Mouse (Mus musculus) CH12.LX (cell line): Measurements from ENCODE around the gene Gm45717. TPM values are rescaled to one million over a fixed set of nuclear protein-coding genes. Genes with fewer than 3 reads are reported as not detected.

Experiments
- DNase-seq: peaks from one replicate; pipeline ENCODE4 v3.0.0-alpha.2; 2013; ENCODE audit errors: extremely low read depth
- H3K27ac ChIP-seq: 2 replicates; pipeline ENCODE4 v1.5.1; 2012; ENCODE audit warnings: low read depth, mild to moderate bottlenecking, control low read depth, moderate library complexity; ENCODE audit not compliant: insufficient read depth
- H3K27me3 ChIP-seq: replicated peaks from 2 replicates; pipeline ENCODE3; 2012; ENCODE audit warnings: inconsistent platforms
- H3K36me3 ChIP-seq, 2 experiments: replicated peaks in 1 of 2; 2 replicates each; pipeline versions ENCODE3 to v1.6.1; 2012; ENCODE audit warnings: inconsistent platforms in 1 of 2, low read length in 1 of 2, mild to moderate bottlenecking in 1 of 2, mixed read lengths in 1 of 2, moderate library complexity in 1 of 2; ENCODE audit not compliant: control insufficient read depth in 1 of 2, insufficient read depth in 1 of 2
- H3K4me1 ChIP-seq, 2 experiments: 2 replicates each; pipeline ENCODE4 v1.6.1; 2012; ENCODE audit warnings: inconsistent platforms in 1 of 2, moderate library complexity in 1 of 2; ENCODE audit not compliant: insufficient read depth in 2 of 2, control insufficient read depth in 1 of 2
- H3K4me2 ChIP-seq: 2 replicates; pipeline ENCODE4 v1.6.1; 2012; ENCODE audit warnings: low read depth, mild to moderate bottlenecking, control low read depth; ENCODE audit not compliant: poor library complexity, insufficient read depth, severe bottlenecking
- H3K4me3 ChIP-seq, 3 experiments: fragments of 150-350 bp in 1 of 3; sonication (generic) in 1 of 3; replicated peaks in 1 of 3; 2 replicates each; pipeline versions ENCODE3 to v1.5.1; 2011 to 2012; ENCODE audit warnings: low read depth in 2 of 3, low read length in 2 of 3, mild to moderate bottlenecking in 2 of 3, moderate library complexity in 2 of 3, control low read depth in 1 of 3, improper control_type of control experiment in 1 of 3, inconsistent platforms in 1 of 3, mixed read lengths in 1 of 3; ENCODE audit not compliant: poor library complexity in 1 of 3
- H3K79me2 ChIP-seq: replicated peaks from 2 replicates; pipeline ENCODE4 v1.6.1; 2012; ENCODE audit warnings: mild to moderate bottlenecking, moderate library complexity; ENCODE audit not compliant: control insufficient read depth, poor library complexity, insufficient read depth, severe bottlenecking; ENCODE audit errors: extremely low read depth
- H3K9ac ChIP-seq: 2 replicates; pipeline ENCODE4 v1.6.1; 2012; ENCODE audit warnings: low read depth, mild to moderate bottlenecking, control low read depth, moderate library complexity; ENCODE audit not compliant: insufficient read depth
- H3K9me3 ChIP-seq: replicated peaks from 2 replicates; pipeline ENCODE3; 2012; ENCODE audit warnings: low read length, inconsistent platforms, mixed read lengths
- BHLHE40 ChIP-seq: IDR thresholded peaks from 2 replicates; pipeline ENCODE4 v1.6.1; 2011; ENCODE audit warnings: mild to moderate bottlenecking, low read depth, low read length, improper control_type of control experiment
- CHD1 ChIP-seq: IDR thresholded peaks from 2 replicates; pipeline ENCODE4 v1.6.1; 2012; ENCODE audit warnings: low read depth, low read length, improper control_type of control experiment, inconsistent platforms
- CHD2 ChIP-seq: IDR thresholded peaks from 2 replicates; pipeline ENCODE4 v1.6.1; 2011; ENCODE audit warnings: low read length, improper control_type of control experiment
- ELF1 ChIP-seq: IDR thresholded peaks from 2 replicates; pipeline ENCODE4 v1.6.1; 2014; ENCODE audit warnings: low read depth, mild to moderate bottlenecking, inconsistent platforms, low read length, improper control_type of control experiment
- EP300 ChIP-seq: IDR thresholded peaks from 2 replicates; pipeline ENCODE4 v1.6.1; 2011; ENCODE audit warnings: low read length, improper control_type of control experiment
- IRF4 ChIP-seq: IDR thresholded peaks from 2 replicates; pipeline ENCODE4 v1.6.1; 2014; ENCODE audit warnings: low read depth, mild to moderate bottlenecking, inconsistent platforms, low read length, improper control_type of control experiment
- JUN ChIP-seq: IDR thresholded peaks from 2 replicates; pipeline ENCODE4 v1.6.1; 2011; ENCODE audit warnings: low read depth, mild to moderate bottlenecking, low read length, improper control_type of control experiment, moderate library complexity; ENCODE audit not compliant: insufficient read depth
- MAFK ChIP-seq: IDR thresholded peaks from 2 replicates; pipeline ENCODE4 v1.6.1; 2011; ENCODE audit warnings: low read length, improper control_type of control experiment; ENCODE audit not compliant: insufficient replicate concordance
- MAX ChIP-seq: IDR thresholded peaks from 2 replicates; pipeline ENCODE4 v1.6.1; 2011; ENCODE audit warnings: low read length, improper control_type of control experiment
- MAZ ChIP-seq: IDR thresholded peaks from 2 replicates; pipeline ENCODE4 v1.6.1; 2012; ENCODE audit warnings: low read depth, mild to moderate bottlenecking, inconsistent platforms, low read length, improper control_type of control experiment, moderate library complexity
- MEF2A ChIP-seq: IDR thresholded peaks from 2 replicates; pipeline ENCODE4 v1.6.1; 2014; ENCODE audit warnings: low read depth, mild to moderate bottlenecking, inconsistent platforms, low read length, improper control_type of control experiment, borderline replicate concordance
- MXI1 ChIP-seq: IDR thresholded peaks from 2 replicates; pipeline ENCODE4 v1.6.1; 2011; ENCODE audit warnings: mild to moderate bottlenecking, low read depth, low read length, improper control_type of control experiment
- NELFE ChIP-seq: IDR thresholded peaks from 2 replicates; pipeline ENCODE4 v1.6.1; 2011; ENCODE audit warnings: low read depth, low read length, improper control_type of control experiment
- NRF1 ChIP-seq: IDR thresholded peaks from 2 replicates; pipeline ENCODE4 v1.6.1; 2014; ENCODE audit warnings: low read depth, mild to moderate bottlenecking, inconsistent platforms, low read length, improper control_type of control experiment, moderate library complexity
- PAX5 ChIP-seq: IDR thresholded peaks from 2 replicates; pipeline ENCODE4 v1.6.1; 2012; ENCODE audit warnings: low read length, inconsistent platforms, mixed read lengths
- POLR2A ChIP-seq: IDR thresholded peaks from 2 replicates; pipeline ENCODE4 v1.6.1; 2011; ENCODE audit warnings: low read depth, mild to moderate bottlenecking, improper control_type of control experiment, low read length
- RCOR1 ChIP-seq: conservative IDR thresholded peaks from 2 replicates; pipeline ENCODE4 v1.6.1; 2012; ENCODE audit warnings: low read depth, mild to moderate bottlenecking, inconsistent platforms, low read length, improper control_type of control experiment
- SIN3A ChIP-seq: IDR thresholded peaks from 2 replicates; pipeline ENCODE4 v1.6.1; 2012; ENCODE audit warnings: low read length, improper control_type of control experiment, inconsistent platforms
- SMC3 ChIP-seq: IDR thresholded peaks from 2 replicates; pipeline ENCODE4 v1.6.1; 2011; ENCODE audit warnings: low read depth, low read length, improper control_type of control experiment
- TBP ChIP-seq: conservative IDR thresholded peaks from 2 replicates; pipeline ENCODE4 v1.6.1; 2011; ENCODE audit warnings: low read depth, low read length, improper control_type of control experiment
- TCF12 ChIP-seq: IDR thresholded peaks from 2 replicates; pipeline ENCODE4 v1.6.1; 2014; ENCODE audit warnings: low read depth, mild to moderate bottlenecking, inconsistent platforms, low read length, improper control_type of control experiment
- UBTF ChIP-seq: IDR thresholded peaks from 2 replicates; pipeline ENCODE4 v1.6.1; 2012; ENCODE audit warnings: low read depth, mild to moderate bottlenecking, inconsistent platforms, low read length, improper control_type of control experiment, moderate library complexity
- USF1 ChIP-seq: IDR thresholded peaks from 2 replicates; pipeline ENCODE4 v1.6.1; 2014; ENCODE audit warnings: low read depth, mild to moderate bottlenecking, inconsistent platforms, low read length, improper control_type of control experiment
- USF2 ChIP-seq: conservative IDR thresholded peaks from 2 replicates; pipeline ENCODE4 v1.6.1; 2011; ENCODE audit warnings: low read depth, low read length, improper control_type of control experiment
- ZC3H11A ChIP-seq: IDR thresholded peaks from 2 replicates; pipeline ENCODE4 v1.6.1; 2012; ENCODE audit warnings: low read depth, mild to moderate bottlenecking, inconsistent platforms, low read length, improper control_type of control experiment
- ZNF384 ChIP-seq: IDR thresholded peaks from 2 replicates; pipeline ENCODE4 v1.6.1; 2012; ENCODE audit warnings: low read depth, low read length, improper control_type of control experiment, inconsistent platforms
- dilution Hi-C: fragments of 300-500 bp; cut with MboI; formaldehyde crosslinking; loops from 2 replicates; pipeline ENCODE4 v1.14.3; 2020; ENCODE audit warnings: low sequenced_read_pairs; ENCODE audit not compliant: extremely low pct_unique_long_range_greater_than_20kb, extremely low pct_ligation_motif_present
- in situ Hi-C: fragments of 300-500 bp; cut with MboI; formaldehyde crosslinking; loops from 3 replicates; pipeline ENCODE4 v1.14.3; 2019; ENCODE audit warnings: low sequenced_read_pairs, low pct_ligation_motif_present, low pct_unique_long_range_greater_than_20kb, mixed read lengths
- polyA plus RNA-seq: library from polyadenylated mRNA; unstranded; fragments of >175 nt; gene quantifications from 2 replicates; pipeline ENCODE4 v1.2.1, GENCODE M21; 2012; ENCODE audit warnings: low read depth; ENCODE audit not compliant: insufficient read length
- total RNA-seq, 2 experiments: library from RNA; depleted of rRNA; stranded (reverse); fragments of 300-350 nt in 1 of 2; fragments of >200 nt in 1 of 2; gene quantifications; 2 replicates each; pipeline ENCODE4 v1.2.3; 2012 to 2014

The Gm45717 gene
- total and polyA plus RNA-seq, 3 experiments: not detected

- in situ Hi-C loops: loop anchor here (25.0 kb wide), 1 partner anchor 375 kb away; no protein-coding TSS in a partner anchor
- peak; percentile 86 for DNase-seq
- peaks cover 7% of the 10 kb centered on the region for H3K9me3 ChIP-seq
- peaks cover 29 to 44% of the 10 kb centered on the region in 2 experiments for H3K4me1 ChIP-seq
- H3K9ac ChIP-seq: peak overlapping the region; percentile 60
- peak overlapping the region; percentile 82 for H3K4me2 ChIP-seq
- H3K4me3 ChIP-seq: peak overlapping the region; percentile 6 to 47 (median 36)
- no peaks in the 10 kb centered on the region for H3K36me3 ChIP-seq
- H3K79me2 ChIP-seq: no peaks in the 10 kb centered on the region
- TF ChIP-seq POLR2A: 0 out of 2 replicates have a peak, but pooled peaks have one; percentile 25
- TF ChIP-seq SIN3A: peak; percentile 59; the same call in 1 of the 2 replicates
- peak; percentile 98 for TF ChIP-seq CHD1
- no peak for TF ChIP-seq PAX5
- no peak for TF ChIP-seq USF2
- peak; percentile 84 for TF ChIP-seq BHLHE40
- peak; percentile 88 for TF ChIP-seq EP300
- TF ChIP-seq IRF4: peak; percentile 90
- peak; percentile 65 for TF ChIP-seq CHD2
- TF ChIP-seq MAFK: peak; percentile 55; the same call in 1 of the 2 replicates
- no peak for TF ChIP-seq ELF1
- no peak for TF ChIP-seq ZC3H11A
- TF ChIP-seq UBTF: no peak
- peak; percentile 74 for TF ChIP-seq ZNF384
- 0 out of 2 replicates have a peak, but pooled peaks have one; percentile 21 for TF ChIP-seq MAZ
- peak; percentile 66; the same call in 1 of the 2 replicates for TF ChIP-seq MXI1
- TF ChIP-seq SMC3: peak; percentile 5; the same call in 1 of the 2 replicates
- no peak for TF ChIP-seq USF1
- peak; percentile 46; the same call in 1 of the 2 replicates for TF ChIP-seq JUN
- peak; percentile 48; the same call in 1 of the 2 replicates for TF ChIP-seq NRF1
- TF ChIP-seq TBP: 0 out of 2 replicates have a peak, but pooled peaks have one; percentile 57
- TF ChIP-seq NELFE: no peak
- TF ChIP-seq TCF12: peak; percentile 92
- TF ChIP-seq RCOR1: peak; percentile 66; the same call in 1 of the 2 replicates
- TF ChIP-seq MAX: peak; percentile 50; the same call in 1 of the 2 replicates
- peak; percentile 88 for TF ChIP-seq MEF2A
- TF ChIP-seq, all 38 proteins: peak for 19
- H3K27ac ChIP-seq: peak overlapping the region; percentile 37
- dilution Hi-C loops: no loop called here
- no peaks in the 10 kb centered on the region for H3K27me3 ChIP-seq
Measured at GRCm38 (mm10) chr7:140987182-140988138, 31.7 kb upstream of the Gm45717 start.
